Mouse (Mus musculus) brain, adult 2 months (tissue): ENCODE data around the gene Pold4.

Source experiments
- DNase-seq: peaks from one replicate; pipeline ENCODE4 v3.0.0; 2011; ENCODE audit warnings: low read depth, low spot score

Gene Pold4

DNA sequence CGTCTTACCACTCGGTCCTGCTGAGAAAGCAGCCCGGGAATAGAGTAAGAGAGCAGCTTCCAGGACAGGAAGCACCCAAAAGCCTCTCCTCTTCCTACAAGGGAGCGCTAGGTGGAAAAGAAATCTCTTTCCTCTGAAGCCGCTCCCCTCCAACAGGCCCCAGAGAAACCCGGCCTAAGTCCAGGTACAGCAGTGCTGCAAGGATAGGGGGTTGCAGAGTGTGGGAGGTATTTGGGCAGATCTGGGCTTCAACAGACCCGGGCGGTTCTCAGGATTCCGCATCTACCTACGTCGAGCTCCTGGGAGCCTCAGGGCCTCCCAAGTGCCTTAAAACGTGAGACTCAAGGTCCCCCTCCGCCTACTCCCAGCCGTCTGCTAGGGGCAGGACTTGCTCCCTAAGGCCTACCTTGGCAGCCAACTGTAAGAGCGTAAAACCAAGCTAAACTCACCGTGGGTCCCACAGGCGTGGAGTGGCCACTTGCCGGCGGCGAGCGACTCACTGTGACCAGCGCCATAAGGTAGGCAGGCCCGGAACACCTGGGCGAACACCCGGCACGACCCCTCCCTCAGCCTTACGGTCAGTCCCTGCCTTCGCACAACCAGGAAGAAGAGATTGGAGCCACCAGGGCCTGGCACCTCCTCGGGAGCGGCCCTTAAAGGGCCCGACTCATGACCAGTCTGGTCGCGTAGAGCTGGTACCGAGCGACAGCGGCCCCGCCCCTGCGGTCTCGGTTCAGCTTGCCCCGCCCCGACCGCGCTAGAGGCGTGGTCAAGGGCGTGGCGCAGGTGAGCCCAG, 37.1 kb downstream of the Pold4 start, which contains the start of gene Ssh3:
Ssh3 (minus strand) TSS at position 615 of the 796 bp plus-strand sequence.
- DNase-seq: peak; percentile 90

DNA sequence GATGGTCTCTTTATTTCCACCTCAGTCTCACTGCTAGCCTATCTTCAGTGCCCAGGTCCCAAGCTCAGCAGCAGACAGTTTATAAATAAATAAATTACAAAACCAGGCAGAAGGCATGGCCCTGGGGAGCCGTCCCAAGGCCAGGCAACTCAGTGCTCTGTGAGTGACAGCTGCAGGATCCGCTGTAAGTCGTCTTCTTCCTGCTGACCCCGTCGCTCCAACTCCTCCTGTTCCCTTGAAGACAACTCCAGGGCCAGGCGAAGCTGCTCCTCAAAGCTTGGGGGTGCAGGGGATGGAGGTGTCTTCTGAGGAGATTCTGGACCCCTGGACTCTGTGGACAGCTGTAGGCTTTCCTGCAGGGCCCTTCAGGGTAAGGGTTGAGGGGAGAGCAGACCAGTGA, 38.5 kb downstream of the Pold4 start:
- no peak for DNase-seq

DNA sequence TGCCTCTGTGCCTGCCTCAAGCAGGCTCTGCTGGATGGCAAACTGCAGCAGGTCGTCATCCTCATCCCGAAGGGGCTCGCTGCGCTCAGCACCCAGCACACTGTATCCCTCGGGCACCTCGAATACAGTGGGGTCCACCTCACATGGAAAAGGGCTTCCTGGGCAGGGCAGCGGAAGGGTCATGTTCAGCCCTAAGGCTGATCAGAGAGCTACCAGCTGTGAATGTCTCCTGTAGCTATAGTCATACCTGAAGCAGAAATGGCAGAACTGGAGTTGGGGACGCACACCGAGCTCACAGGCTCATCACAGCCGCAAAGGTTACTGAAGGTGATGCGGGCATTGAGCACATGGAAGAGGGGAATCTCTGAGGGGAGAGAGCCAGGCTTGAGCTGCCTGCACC, 39.3 kb downstream of the Pold4 start:
- DNase-seq: no peak

DNA sequence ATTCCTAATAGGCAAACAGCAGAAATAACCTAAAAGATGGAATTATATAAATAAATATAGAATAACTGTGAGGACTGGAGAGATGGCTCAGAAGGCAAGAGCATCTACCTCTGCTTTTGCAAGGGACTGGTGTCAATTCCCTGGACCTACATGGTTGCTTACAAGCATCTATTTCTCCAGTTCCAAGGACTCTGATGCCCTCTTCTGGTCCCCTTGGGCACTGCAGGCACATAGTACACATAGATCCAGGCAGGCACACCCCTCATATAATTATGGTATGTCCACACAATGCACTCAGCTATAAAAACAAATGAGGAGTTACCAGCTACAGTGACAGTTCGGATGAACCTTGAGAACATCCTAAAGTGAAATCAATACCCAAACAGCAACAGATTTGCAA, 47.8 kb downstream of the Pold4 start:
- no peak for DNase-seq

DNA sequence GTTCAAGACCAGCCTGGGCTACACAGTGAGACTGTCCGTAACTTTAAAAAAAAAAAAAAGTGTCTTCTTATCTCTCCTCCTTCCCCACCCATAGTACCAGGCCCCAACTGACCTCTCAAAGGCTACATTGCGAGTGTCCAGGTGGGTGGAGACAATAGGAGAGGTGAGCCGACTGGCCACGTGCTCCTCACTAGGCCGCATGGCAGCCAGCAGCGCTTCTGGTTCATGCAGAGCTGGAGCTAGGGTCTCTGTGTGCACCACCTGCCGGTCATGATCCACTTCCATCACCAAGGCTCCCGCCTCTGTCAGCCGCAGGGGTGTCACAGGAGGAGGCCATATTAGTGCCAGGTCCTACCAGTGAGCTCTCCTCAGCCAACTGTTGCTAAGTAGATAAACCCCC, 48.7 kb downstream of the Pold4 start:
- DNase-seq: no peak

DNA sequence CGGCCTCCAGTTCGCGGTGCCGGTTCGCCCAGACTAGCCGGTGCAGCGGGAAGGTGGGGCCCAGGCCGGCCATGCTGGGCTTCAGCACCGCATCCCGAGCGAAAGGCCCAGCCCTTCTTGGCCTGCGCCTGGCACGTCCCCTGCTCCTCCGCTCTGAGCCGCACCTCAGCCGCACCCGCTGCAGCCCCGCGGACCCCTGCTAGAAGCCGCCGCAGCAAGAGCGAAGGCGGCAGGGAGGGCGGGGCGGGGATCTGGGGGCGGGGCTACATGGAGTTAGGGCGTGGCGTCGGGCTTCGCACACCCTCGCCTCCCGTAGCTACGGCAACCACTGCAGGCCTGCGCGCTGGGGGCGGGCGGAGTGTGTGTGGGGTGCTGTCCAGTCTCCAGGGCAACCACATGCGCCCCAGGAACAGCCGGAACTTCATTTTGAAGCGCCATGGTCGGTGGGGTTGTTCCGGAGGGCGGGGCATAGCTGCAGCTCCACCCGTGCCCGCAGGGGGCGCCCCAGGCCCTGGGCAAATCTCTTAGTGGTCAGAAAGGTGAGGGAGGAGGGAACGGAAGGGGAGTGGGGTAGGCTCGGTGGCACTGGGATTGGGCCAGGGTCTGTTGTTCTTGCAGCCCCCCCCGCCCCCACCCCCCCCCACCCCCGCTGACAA, 51.3 kb downstream of the Pold4 start, which contains the start of gene Ankrd13d:
Ankrd13d (minus strand) TSS at position 240 of the 656 bp plus-strand sequence.
- DNase-seq: peak; percentile 95
